Mouse (Mus musculus): ENCODE data around the gene Dupd1.

Gene Dupd1

GRCm38 (mm10) chr14:21729031-21729732 is 14.8 kb upstream of the Dupd1 start:
- in situ Hi-C loops (cut with MboI, MseI), result loop anchor here (25.0 kb wide), 1 partner anchor 592 kb away; no protein-coding TSS in a partner anchor

- in situ Hi-C loops (cut with MboI, MseI), result loop anchor here (25.0 kb wide), 1 partner anchor 1115 kb away; no protein-coding TSS in a partner anchor
Observed at GRCm38 (mm10) chr14:21722021-21722698, 7.8 kb upstream of the Dupd1 start.

- in situ Hi-C loops (cut with MboI, MseI), result loop anchor here (25.0 kb wide), 1 partner anchor 1117 kb away; no protein-coding TSS in a partner anchor
Observed at GRCm38 (mm10) chr14:21720430-21721205, 6.2 kb upstream of the Dupd1 start.

GRCm38 (mm10) chr14:21719646-21720383 is 5.4 kb upstream of the Dupd1 start:
- in situ Hi-C loops (cut with MboI, MseI), result loop anchor here (25.0 kb wide), 1 partner anchor 1117 kb away; no protein-coding TSS in a partner anchor

- in situ Hi-C loops (cut with MboI, MseI), result loop anchor here (25.0 kb wide), 1 partner anchor 1126 kb away; no protein-coding TSS in a partner anchor
Observed at GRCm38 (mm10) chr14:21711231-21711630, 3.1 kb downstream of the Dupd1 start.

- in situ Hi-C loops (cut with MboI, MseI), result loop anchor here (25.0 kb wide), 1 partner anchor 1128 kb away; no protein-coding TSS in a partner anchor
Observed at GRCm38 (mm10) chr14:21709545-21709944, 4.8 kb downstream of the Dupd1 start.

GRCm38 (mm10) chr14:21706759-21707571 is 7.4 kb downstream of the Dupd1 start:
- in situ Hi-C loops (cut with MboI, MseI), result loop anchor here (25.0 kb wide), 1 partner anchor 1130 kb away; no protein-coding TSS in a partner anchor

GRCm38 (mm10) chr14:21705462-21705861 is 8.9 kb downstream of the Dupd1 start:
- in situ Hi-C loops (cut with MboI, MseI), result loop anchor here (25.0 kb wide), 1 partner anchor 1132 kb away; no protein-coding TSS in a partner anchor

GRCm38 (mm10) chr14:21703255-21703654 is 11.1 kb downstream of the Dupd1 start:
- in situ Hi-C loops (cut with MboI, MseI), result loop anchor here (25.0 kb wide), 1 partner anchor 1134 kb away; no protein-coding TSS in a partner anchor

- in situ Hi-C loops (cut with MboI, MseI), result loop anchor here (25.0 kb wide), 1 partner anchor 1135 kb away; no protein-coding TSS in a partner anchor
Observed at GRCm38 (mm10) chr14:21702691-21703090, 11.7 kb downstream of the Dupd1 start.

- in situ Hi-C loops (cut with MboI, MseI), result no loop called here
Observed at GRCm38 (mm10) chr14:21696186-21696830, 18.1 kb downstream of the Dupd1 start.

GRCm38 (mm10) chr14:21695020-21695419 is 19.4 kb downstream of the Dupd1 start:
- in situ Hi-C loops (cut with MboI, MseI), result no loop called here

- in situ Hi-C loops (cut with MboI, MseI), result no loop called here
Observed at GRCm38 (mm10) chr14:21691070-21691469, 23.3 kb downstream of the Dupd1 start.

GRCm38 (mm10) chr14:21686376-21687279 is 27.7 kb downstream of the Dupd1 start:
- in situ Hi-C loops (cut with MboI, MseI), result loop anchor here (5.0 to 10.0 kb wide), 2 partner anchors 46 to 1662 kb away; no protein-coding TSS in a partner anchor

GRCm38 (mm10) chr14:21685411-21686146 is 28.8 kb downstream of the Dupd1 start:
- in situ Hi-C loops (cut with MboI, MseI), result loop anchor here (5.0 to 10.0 kb wide), 2 partner anchors 47 to 1661 kb away; no protein-coding TSS in a partner anchor

- in situ Hi-C loops (cut with MboI, MseI), result loop anchor here (10.0 kb wide), 1 partner anchor 1659 kb away; no protein-coding TSS in a partner anchor
Observed at GRCm38 (mm10) chr14:21683834-21684233, 30.5 kb downstream of the Dupd1 start.

- in situ Hi-C loops (cut with MboI, MseI), result loop anchor here (10.0 kb wide), 1 partner anchor 1658 kb away; no protein-coding TSS in a partner anchor
Observed at GRCm38 (mm10) chr14:21682681-21683129, 31.7 kb downstream of the Dupd1 start.

Data from T-helper 1 cell (primary cell).